Mouse (Mus musculus) heart, adult 9 months (tissue): ENCODE measurements around the gene Tmem92.
"Not testable (repeated sequence)": the region's sequence is repeated elsewhere in the genome, so short reads cannot be mapped to it uniquely, and the experiment has no call there.

ENCODE experiments used
- DNase-seq, 2 experiments: peaks; one replicate each; pipeline ENCODE4 v3.0.0; 2022; ENCODE audit warnings: low spot score in 2 of 2

Tmem92 gene

GRCm38 (mm10) chr11:94782603-94783002, at the start of gene Tmem92:
TSS of gene Tmem92 (minus strand) at chr11:94782703.
- DNase-seq, result no peak

- no peak for DNase-seq
Observed at GRCm38 (mm10) chr11:94828966-94829365, 46.5 kb upstream of the Tmem92 start.

GRCm38 (mm10) chr11:94819427-94819826, 36.9 kb upstream of the Tmem92 start:
- DNase-seq, result not testable (repeated sequence)

GRCm38 (mm10) chr11:94818946-94819345, 36.4 kb upstream of the Tmem92 start:
- not testable (repeated sequence) for DNase-seq

GRCm38 (mm10) chr11:94811537-94811936, 29.0 kb upstream of the Tmem92 start:
- DNase-seq, result not testable (repeated sequence)

- DNase-seq, result no peak
Observed at GRCm38 (mm10) chr11:94791700-94792099, 9.2 kb upstream of the Tmem92 start.

GRCm38 (mm10) chr11:94785247-94785646, 2.7 kb upstream of the Tmem92 start:
- DNase-seq, result peak in 1 of 2 experiments; percentile 22

- DNase-seq, result no peak
Observed at GRCm38 (mm10) chr11:94774887-94775497, 7.5 kb downstream of the Tmem92 start.

GRCm38 (mm10) chr11:94773851-94774250, 8.7 kb downstream of the Tmem92 start:
- no peak for DNase-seq

GRCm38 (mm10) chr11:94772363-94773055, 10.0 kb downstream of the Tmem92 start:
- no peak for DNase-seq

- no peak for DNase-seq
Observed at GRCm38 (mm10) chr11:94767241-94767640, 15.3 kb downstream of the Tmem92 start.

GRCm38 (mm10) chr11:94762775-94763174, 19.7 kb downstream of the Tmem92 start:
- no peak for DNase-seq

- DNase-seq, result no peak
Observed at GRCm38 (mm10) chr11:94762281-94762680, 20.2 kb downstream of the Tmem92 start.

- no peak for DNase-seq
Observed at GRCm38 (mm10) chr11:94760799-94761198, 21.7 kb downstream of the Tmem92 start.

GRCm38 (mm10) chr11:94760364-94760763, 22.1 kb downstream of the Tmem92 start:
- no peak for DNase-seq

GRCm38 (mm10) chr11:94759916-94760315, 22.6 kb downstream of the Tmem92 start:
- DNase-seq, result no peak

GRCm38 (mm10) chr11:94752946-94753713, 29.4 kb downstream of the Tmem92 start:
- DNase-seq, result no peak

- no peak for DNase-seq
Observed at GRCm38 (mm10) chr11:94741732-94742272, 40.7 kb downstream of the Tmem92 start, which contains the start of gene Cdc34b. TSS of gene Cdc34b (plus strand) at chr11:94741782.

- no peak for DNase-seq
Observed at GRCm38 (mm10) chr11:94735746-94736145, 46.8 kb downstream of the Tmem92 start.

- DNase-seq, result no peak
Observed at GRCm38 (mm10) chr11:94732773-94733172, 49.7 kb downstream of the Tmem92 start.

GRCm38 (mm10) chr11:94731229-94731628, 51.3 kb downstream of the Tmem92 start:
- DNase-seq, result no peak

GRCm38 (mm10) chr11:94730261-94730660, 52.2 kb downstream of the Tmem92 start:
- peak; percentile 19 to 34 for DNase-seq
